In the genomic region with DNA sequence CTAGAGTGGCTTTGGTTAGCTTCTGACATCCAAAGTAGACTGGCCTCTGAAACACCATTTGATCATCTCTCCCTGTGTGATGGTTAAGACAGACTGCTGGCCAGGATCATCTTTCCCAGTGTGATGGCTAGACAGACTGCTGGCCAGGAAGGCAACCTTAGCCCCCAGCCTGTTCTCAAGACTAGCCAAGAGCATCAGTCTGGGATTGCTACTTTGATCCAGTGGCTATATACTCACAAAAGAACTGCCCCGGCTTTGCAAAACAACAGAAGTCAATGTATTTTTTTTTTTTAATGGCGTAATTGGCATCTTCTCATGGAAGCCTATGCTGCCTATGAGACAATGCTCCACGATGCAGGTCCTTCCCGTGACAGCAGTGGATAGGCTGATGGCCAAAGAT, we compare ENCODE assay signal across 27 mouse cellular contexts.
"Had no signal": no experiment of that assay in that cellular context is flagged by ENCODE, and none has a peak within 500 bp of the region (broad histone marks: within the 10 kb centered on the region; RNA-seq: fewer than 3 reads in every experiment).

No protein-coding gene starts in this region.

- H3K4me2 ChIP-seq: embryonic facial prominence, embryonic 12.5 days; embryonic facial prominence, embryonic 13.5 days; embryonic facial prominence, embryonic 15.5 days; forebrain, embryonic 12.5 days; forebrain, embryonic 13.5 days; forebrain, embryonic 15.5 days had no signal

- H3K27ac ChIP-seq: embryonic facial prominence, embryonic 10.5 days; embryonic facial prominence, embryonic 12.5 days; embryonic facial prominence, embryonic 13.5 days; embryonic facial prominence, embryonic 15.5 days; forebrain, embryonic 10.5 days; forebrain, embryonic 12.5 days; forebrain, embryonic 13.5 days; gastrocnemius, adult 2 months had no signal

- ATAC-seq: forebrain, embryonic 13.5 days; forebrain, embryonic 14.5 days; forebrain, embryonic 15.5 days; forebrain, embryonic 16.5 days; forebrain, postnatal 0 days had no signal

- H3K36me3 ChIP-seq: embryonic facial prominence, embryonic 10.5 days; embryonic facial prominence, embryonic 12.5 days; embryonic facial prominence, embryonic 13.5 days; embryonic facial prominence, embryonic 15.5 days; forebrain, embryonic 10.5 days; forebrain, embryonic 12.5 days; forebrain, embryonic 15.5 days had no signal

- H3K4me1 ChIP-seq: embryonic facial prominence, embryonic 12.5 days; embryonic facial prominence, embryonic 13.5 days; embryonic facial prominence, embryonic 15.5 days had no signal

- H3K4me3 ChIP-seq: embryonic facial prominence, embryonic 10.5 days; embryonic facial prominence, embryonic 12.5 days; embryonic facial prominence, embryonic 13.5 days; embryonic facial prominence, embryonic 15.5 days; erythroblast, embryonic 14.5 days; forebrain, embryonic 10.5 days; forebrain, embryonic 12.5 days; forebrain, embryonic 13.5 days; forebrain, embryonic 15.5 days; gastrocnemius, adult 2 months had no signal

- DNase-seq: cerebellum, adult 2 months; cerebellum, adult 8-10 months; cerebellum, adult 9-10 months; cerebellum, adult 9-11 months; cerebellum, postnatal 14 days; cerebellum, postnatal 25 days; cerebellum, postnatal 36 days; embryo, embryonic 11 days; forebrain, postnatal 0 days; gastrocnemius, adult 2 months; gastrocnemius, postnatal 10 days; gastrocnemius, postnatal 14 days; gastrocnemius, postnatal 25 days; gastrocnemius, postnatal 36 days; heart, adult 11 months; heart, adult 18-20 months had no signal

- H3K9me3 ChIP-seq: embryonic facial prominence, embryonic 10.5 days; embryonic facial prominence, embryonic 12.5 days; embryonic facial prominence, embryonic 13.5 days; embryonic facial prominence, embryonic 15.5 days; forebrain, embryonic 10.5 days; forebrain, embryonic 12.5 days; forebrain, embryonic 13.5 days; forebrain, embryonic 15.5 days had no signal

- H3K9ac ChIP-seq: embryonic facial prominence, embryonic 12.5 days; embryonic facial prominence, embryonic 13.5 days; embryonic facial prominence, embryonic 15.5 days; forebrain, embryonic 12.5 days; forebrain, embryonic 13.5 days; forebrain, embryonic 15.5 days; forebrain, postnatal 0 days had no signal

- H3K27me3 ChIP-seq: embryonic facial prominence, embryonic 12.5 days; embryonic facial prominence, embryonic 13.5 days; forebrain, embryonic 12.5 days; forebrain, embryonic 13.5 days; forebrain, embryonic 15.5 days had no signal
